Mouse (Mus musculus) cortical plate, adult 2 months (tissue): ENCODE measurements around the gene Ppp1r12b.

Experiments used
- CTCF ChIP-seq: fragments of 200-500 bp; IDR thresholded peaks from 2 replicates; pipeline ENCODE4 v1.5.1; 2011; ENCODE audit warnings: mild to moderate bottlenecking, control low read depth, low read length; ENCODE audit not compliant: insufficient read depth; ENCODE audit errors: extremely low read depth
- POLR2A ChIP-seq: fragments of 200-500 bp; IDR thresholded peaks from 2 replicates; pipeline ENCODE4 v1.6.1; 2011; ENCODE audit warnings: mild to moderate bottlenecking, low read length, control low read depth; ENCODE audit not compliant: insufficient read depth; ENCODE audit errors: extremely low read depth

DNA sequence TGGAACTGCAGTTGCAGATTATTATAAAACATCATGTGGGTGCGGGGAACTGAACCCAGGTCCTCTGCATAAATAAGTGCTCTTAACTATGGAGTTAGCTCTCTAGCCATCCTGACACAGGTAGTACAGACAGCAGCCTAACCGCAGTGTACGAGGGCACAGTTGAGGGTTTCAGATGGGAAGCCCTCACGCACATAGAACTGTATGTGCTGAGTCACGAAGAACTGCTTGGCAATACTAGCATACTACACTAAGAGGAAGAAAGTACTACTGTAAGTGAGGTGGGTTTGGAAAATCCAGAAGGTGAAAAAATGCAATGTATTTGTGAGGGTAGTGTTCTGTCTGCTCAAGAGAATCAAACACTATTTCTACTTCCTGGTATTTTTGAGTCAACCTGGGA lies 185.4 kb downstream of the Ppp1r12b start:
- TF ChIP-seq CTCF (no peak), POLR2A (no peak)
